Mouse (Mus musculus): ENCODE results near the gene Gtf2a1l.

Gene Gtf2a1l

GRCm38 (mm10) chr17:88668452-88668851, at the start of gene Gtf2a1l:
Gene Gtf2a1l, plus strand, starts transcription at chr17:88668660.
- no peak for DNase-seq (ENCODE audit: low read depth)

DNA sequence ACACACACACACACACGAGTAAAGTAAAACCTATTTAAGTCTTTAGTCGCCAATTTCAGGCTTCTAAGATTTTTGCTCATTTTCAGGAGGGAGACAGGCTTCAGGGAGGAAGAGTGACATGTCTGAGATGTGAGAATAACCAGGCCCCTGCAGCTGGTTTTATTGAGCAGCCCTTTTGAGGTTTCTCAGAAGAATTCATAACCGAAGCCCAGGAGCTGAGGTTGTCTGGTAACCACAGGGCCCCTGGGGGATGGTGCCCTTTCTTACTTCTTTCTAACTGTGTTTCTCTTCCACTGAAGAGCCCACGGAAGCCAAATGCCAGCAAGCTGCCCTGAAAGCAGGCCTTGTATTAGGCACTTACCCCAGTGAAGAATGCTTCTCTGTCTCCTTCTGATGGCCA, 47.5 kb upstream of the Gtf2a1l start:
- no peak for DNase-seq (ENCODE audit: low read depth)

DNA sequence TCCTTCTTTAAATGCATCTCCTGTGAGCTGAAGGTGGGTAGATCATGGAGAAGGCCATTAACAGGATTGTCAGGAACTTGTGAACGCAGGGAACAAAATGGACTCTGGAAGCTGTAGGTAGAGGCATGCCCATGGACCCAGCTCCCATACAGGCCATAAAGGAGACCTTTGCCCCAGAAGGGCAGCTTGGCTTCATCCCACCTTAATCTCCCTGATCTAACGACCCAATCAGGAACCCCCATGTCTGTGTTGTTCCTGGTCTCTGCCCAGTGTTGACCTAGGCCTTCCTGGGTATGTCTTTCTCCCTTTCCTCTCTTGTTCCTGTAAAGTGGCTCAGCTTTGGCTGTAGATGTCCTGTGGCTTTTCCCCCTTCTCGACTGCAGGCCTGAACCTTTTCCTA, 47.1 kb upstream of the Gtf2a1l start:
- no peak for DNase-seq (ENCODE audit: low read depth)

- no peak for DNase-seq (ENCODE audit: low read depth)
Measured at GRCm38 (mm10) chr17:88622711-88623110, 45.7 kb upstream of the Gtf2a1l start.

DNA sequence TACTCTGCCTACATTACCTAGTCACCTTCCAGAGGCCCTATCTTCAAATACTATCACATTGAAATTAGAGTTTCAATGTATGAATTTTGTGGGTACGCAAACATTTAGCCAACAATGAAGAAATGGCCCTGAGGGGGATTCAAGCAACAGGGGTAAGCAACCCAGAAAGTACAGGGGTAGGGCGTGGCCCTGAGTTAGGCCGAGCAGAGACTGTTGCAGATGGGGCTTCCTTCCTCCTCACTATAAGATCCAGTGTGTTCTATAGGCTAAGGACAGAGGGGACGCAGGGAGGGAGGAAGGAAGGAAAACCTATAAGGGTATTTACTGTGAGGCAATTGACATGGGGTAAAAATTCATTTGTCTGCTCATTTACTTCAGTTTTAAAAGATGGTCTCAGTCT, 44.1 kb upstream of the Gtf2a1l start:
- DNase-seq (ENCODE audit: low read depth) = no peak

DNA sequence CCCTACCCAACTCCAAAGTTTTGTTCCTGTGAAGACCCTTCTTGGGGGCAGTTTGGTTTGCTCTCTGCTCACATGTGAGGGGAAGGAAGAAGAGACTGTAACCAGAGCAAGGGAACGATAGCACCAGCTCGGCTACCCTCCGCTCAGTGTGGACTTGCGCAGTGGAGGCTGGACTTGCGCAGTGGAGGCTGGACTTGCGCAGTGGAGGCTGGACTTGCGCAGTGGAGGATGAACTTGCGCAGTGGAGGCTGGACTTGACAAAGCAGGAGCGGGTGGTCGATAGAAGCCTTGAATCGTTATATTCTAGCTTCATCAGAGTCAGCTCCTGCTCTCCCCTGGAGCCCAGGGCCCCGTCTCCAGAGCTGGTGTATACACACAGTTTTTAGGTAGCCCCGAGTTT, 43.1 kb upstream of the Gtf2a1l start:
- DNase-seq (ENCODE audit: low read depth) = no peak

DNA sequence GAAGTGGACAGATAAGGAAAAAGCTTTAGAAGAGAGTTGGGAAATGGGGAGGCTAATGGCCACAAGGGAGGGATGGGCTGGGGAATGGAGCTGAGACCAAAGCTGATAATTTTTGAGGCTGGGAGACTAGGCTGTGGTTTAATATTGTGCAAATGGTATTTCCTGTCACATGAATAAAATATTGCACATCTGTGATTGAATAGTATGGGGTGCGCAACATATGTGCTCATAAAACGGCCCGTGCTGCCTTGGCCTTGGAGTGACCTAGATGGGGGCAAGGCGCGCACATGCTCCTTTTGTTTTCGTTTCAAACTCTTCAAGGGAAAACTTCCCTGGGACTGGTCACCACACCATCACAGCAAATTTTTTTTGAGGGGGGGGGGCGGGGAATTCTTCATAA, 42.5 kb upstream of the Gtf2a1l start:
- no peak for DNase-seq (ENCODE audit: low read depth)

- DNase-seq (ENCODE audit: low read depth) = no peak
Measured at GRCm38 (mm10) chr17:88626347-88626811, 42.1 kb upstream of the Gtf2a1l start.

- no peak for DNase-seq (ENCODE audit: low read depth)
Measured at GRCm38 (mm10) chr17:88627150-88627549, 41.3 kb upstream of the Gtf2a1l start.

- DNase-seq (ENCODE audit: low read depth) = no peak
Measured at GRCm38 (mm10) chr17:88628676-88629380, 39.6 kb upstream of the Gtf2a1l start.

DNA sequence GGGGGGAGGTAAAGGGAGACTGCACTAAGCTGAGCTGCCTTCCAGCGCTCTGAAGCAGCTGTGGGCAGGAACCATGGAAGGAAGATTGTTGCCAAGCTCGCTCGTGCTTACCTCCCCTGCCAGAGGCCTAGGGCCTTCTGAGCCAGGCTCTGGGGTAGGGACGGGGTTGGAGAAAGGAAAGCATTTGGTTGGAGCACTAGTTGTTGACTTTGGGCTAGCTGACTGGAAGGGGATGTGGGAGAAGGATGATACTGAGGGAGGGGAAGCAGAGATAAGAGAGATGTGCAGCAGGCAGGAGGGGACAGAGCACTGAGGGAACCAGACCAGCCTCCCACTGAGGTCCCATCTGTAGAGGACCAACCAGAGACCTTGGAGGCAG, 39.1 kb upstream of the Gtf2a1l start:
- no peak for DNase-seq (ENCODE audit: low read depth)

DNA sequence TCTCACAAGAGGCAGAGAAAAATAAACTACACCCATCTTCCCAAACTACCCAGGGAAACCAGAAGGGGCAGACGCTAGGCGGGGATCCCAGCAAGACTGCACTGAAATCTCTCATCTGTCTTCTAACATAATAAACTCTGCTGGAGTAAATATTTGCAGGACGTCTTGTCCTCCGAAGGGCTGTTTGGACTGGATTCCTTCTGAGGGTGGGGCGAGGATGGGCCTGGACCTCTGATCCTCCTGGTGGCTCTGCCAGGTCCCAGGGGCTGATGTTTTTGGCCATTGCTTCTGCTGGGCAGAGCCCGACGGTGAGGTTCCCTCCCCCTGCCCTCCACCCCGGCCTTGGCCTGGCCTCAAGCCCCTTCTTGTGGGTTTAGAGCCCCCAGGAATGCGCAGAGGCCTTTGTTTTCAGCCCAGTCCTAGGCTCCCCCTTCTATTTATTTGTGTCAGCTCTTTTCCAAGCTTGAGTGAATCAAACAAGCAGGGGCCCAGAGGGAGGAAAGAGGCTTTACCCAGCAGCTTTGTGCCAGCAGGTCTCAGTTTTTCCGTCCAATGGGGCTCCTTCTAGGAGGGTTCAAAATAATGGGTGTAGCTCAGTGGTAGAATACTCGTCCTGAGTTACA, 38.4 kb upstream of the Gtf2a1l start:
- no peak for DNase-seq (ENCODE audit: low read depth)

DNA sequence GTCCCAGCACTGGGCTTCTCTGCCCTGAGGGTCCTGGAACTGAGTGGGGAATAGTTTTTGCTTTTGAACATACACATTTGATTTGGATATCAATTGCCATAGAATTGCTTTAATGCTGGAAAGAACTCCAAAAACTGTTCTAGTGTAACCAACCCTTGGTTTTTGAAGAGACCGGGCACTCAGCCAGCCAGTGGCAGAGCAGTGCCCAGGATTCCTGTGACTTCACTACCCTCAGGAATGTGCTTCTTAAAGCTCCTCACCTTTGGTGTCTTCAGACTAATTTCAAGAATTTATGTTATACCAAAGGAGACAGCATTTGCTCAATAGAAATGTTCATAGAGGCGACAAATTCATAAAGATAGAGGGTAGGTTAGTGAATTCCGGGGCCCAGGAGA, 37.9 kb upstream of the Gtf2a1l start:
- no peak for DNase-seq (ENCODE audit: low read depth)

DNA sequence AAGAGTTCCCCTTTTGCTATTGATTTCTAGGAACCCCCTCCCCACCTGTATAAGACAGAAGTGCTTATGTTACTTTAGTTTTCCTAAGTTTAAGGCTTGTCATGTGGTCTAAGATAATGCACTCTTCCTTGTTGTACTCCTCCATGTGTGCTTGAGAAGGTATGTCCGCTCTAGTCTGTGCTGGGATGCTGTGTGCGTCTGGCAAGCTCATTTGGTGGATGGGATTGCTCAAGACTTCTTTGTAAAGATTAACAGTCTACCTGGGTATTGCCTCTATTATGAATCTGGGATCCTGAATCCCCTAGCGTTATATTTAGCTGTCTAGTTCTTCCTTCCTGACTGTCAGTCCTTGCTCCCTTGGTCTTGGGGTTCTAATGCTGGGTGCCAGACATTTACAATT, 35.8 kb upstream of the Gtf2a1l start:
- DNase-seq (ENCODE audit: low read depth) = no peak

- no peak for DNase-seq (ENCODE audit: low read depth)
Measured at GRCm38 (mm10) chr17:88636076-88636475, 32.4 kb upstream of the Gtf2a1l start.

GRCm38 (mm10) chr17:88636587-88636986, 31.9 kb upstream of the Gtf2a1l start:
- no peak for DNase-seq (ENCODE audit: low read depth)

GRCm38 (mm10) chr17:88641012-88641411, 27.4 kb upstream of the Gtf2a1l start:
- DNase-seq (ENCODE audit: low read depth) = peak; percentile 25

DNA sequence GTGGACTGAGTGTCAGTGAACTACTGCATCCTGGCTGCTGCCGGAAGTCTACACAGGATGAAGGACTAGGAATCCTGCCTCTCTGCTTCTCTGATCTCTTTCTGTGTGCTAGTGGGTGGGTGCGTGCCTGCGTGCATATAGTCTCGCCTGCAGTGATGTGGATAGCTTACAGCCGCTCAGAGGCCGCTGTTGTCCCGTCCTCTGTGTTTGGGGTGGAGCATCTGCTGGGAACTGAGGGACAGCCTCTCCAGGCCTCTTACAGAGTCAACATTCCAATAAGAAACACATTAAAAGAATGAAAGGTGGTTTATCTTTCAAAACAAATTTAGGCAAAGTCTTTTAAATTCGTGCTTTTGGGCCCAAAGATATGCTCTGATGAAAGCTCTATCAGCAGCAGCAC, 26.6 kb upstream of the Gtf2a1l start:
- DNase-seq (ENCODE audit: low read depth) = no peak

DNA sequence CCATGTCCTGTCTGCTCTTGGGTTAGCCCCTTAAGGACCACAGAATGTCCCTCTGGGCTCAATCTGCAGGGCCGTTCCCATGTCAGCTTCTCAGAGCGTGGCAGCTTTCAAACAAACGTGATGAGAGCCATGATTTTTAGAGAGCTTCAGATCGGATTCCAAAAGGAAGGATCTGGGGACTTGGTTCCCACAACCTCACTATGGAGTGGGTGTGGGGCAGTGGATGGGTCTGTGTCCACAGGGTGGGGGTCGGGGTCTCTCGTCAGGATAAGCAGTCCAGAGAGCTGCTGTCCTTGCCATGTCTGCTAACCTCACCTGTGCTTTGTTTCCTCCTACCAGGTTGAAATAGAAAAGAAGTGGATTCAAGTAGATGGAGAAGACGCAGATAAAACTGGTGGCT, 23.6 kb upstream of the Gtf2a1l start:
- no peak for DNase-seq (ENCODE audit: low read depth)

DNA sequence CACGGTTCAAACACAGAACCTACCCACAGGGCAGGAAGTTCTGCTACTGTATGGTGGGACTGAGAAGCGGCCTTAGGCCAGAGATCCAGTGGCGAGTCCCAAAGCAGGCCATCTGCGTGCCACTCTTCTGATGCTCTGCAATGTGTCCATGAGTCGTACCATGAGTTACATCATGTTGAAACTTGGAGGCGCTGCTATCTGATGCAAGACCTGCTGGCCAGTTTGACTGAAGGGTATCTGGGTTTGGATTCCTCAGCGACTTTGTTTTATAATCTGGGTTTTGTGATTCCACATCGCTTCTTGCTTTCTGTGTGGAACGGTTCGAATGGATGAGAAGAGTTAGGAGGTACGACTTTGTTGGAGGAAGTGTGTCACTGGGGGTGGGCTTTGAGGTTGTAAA, 23.2 kb upstream of the Gtf2a1l start:
- no peak for DNase-seq (ENCODE audit: low read depth)

DNA sequence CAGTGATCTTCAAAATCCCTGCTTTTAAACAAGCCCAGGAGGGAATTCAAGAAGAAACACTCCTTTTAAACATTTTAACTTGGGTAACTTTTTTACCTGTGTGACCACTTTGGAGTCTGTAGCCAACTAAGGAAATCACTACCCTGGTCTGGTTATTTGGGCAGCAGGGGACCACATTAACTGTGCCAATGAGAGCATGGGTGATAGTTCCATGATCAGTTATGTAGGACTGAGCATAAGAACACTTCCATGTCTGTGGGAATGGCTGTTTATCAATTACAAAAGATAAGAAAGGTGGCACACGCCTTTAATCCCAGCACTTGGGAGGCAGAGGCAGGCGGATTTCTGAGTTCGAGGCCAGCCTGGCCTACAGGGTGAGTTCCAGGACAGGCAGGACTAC, 21.3 kb upstream of the Gtf2a1l start:
- no peak for DNase-seq (ENCODE audit: low read depth)

DNA sequence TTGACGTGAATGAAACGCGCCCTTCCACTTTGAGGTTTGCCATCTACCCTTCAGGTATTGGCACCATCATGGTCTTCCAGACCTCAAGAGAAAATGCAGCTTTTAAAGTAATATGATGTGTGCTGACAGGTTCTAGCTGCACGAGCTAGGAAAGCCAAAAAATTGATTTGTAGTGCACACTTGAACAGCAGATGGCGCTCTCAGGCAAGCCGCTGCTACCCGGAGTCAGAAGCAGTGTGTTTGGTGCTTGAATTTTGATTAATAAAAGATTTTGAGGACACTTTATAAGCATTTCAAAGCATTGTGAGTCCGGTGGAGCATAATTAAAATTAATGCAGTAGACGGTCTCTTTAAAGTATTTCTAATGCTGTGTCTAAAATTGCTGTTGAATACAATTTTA, 16.4 kb upstream of the Gtf2a1l start:
- peak; percentile 16 for DNase-seq (ENCODE audit: low read depth)

- DNase-seq (ENCODE audit: low read depth) = peak; percentile 33
Measured at GRCm38 (mm10) chr17:88652702-88653374, 15.6 kb upstream of the Gtf2a1l start.

Data from c-Kit-positive CD71-positive TER-119-negative erythroid progenitor cells, embryonic 14.5 days (primary cell).